Mouse (Mus musculus) embryonic facial prominence, embryonic 11.5 days (tissue): ENCODE results near the gene Sh2d5. TPM values are rescaled to one million over a fixed set of nuclear protein-coding genes. Genes with fewer than 3 reads are reported as not detected.

Experiments
- ATAC-seq: fragments of 200-750 bp; cut with Nextera tagmentation; replicated peaks from 2 replicates; pipeline ENCODE4 v1.8.0; 2017; ENCODE audit warnings: low read depth; ENCODE audit not compliant: insufficient number of reproducible peaks, low FRiP score, low TSS enrichment
- DNase-seq: peaks from one replicate; pipeline ENCODE4 v3.0.0-alpha.2; 2015; ENCODE audit warnings: low spot score
- H3K27ac ChIP-seq: fragments of 300-500 bp; sonication (generic); replicated peaks from 2 replicates; pipeline ENCODE4 v1.5.1; 2014; ENCODE audit warnings: mild to moderate bottlenecking, low read depth, low read length, control low read depth
- H3K27me3 ChIP-seq: fragments of 300-500 bp; sonication (generic); 2 replicates; pipeline ENCODE4 v1.6.1; 2014; ENCODE audit warnings: mild to moderate bottlenecking, low read length, moderate library complexity, mixed read lengths; ENCODE audit not compliant: control insufficient read depth, insufficient read depth
- H3K36me3 ChIP-seq: fragments of 300-500 bp; sonication (generic); replicated peaks from 2 replicates; pipeline ENCODE4 v1.6.1; 2014; ENCODE audit warnings: low read depth, mild to moderate bottlenecking, low read length, moderate library complexity, mixed read lengths; ENCODE audit not compliant: control insufficient read depth, insufficient read depth
- H3K4me1 ChIP-seq: fragments of 300-500 bp; sonication (generic); 2 replicates; pipeline ENCODE4 v1.6.1; 2014; ENCODE audit warnings: low read length, mixed read lengths; ENCODE audit not compliant: control insufficient read depth, insufficient read depth
- H3K4me2 ChIP-seq: fragments of 300-500 bp; sonication (generic); 2 replicates; pipeline ENCODE4 v1.6.1; 2014; ENCODE audit warnings: low read depth, mild to moderate bottlenecking, control low read depth, low read length, moderate library complexity
- H3K4me3 ChIP-seq: fragments of 300-500 bp; sonication (generic); 2 replicates; pipeline ENCODE4 v1.5.1; 2014; ENCODE audit warnings: low read depth, low read length, control low read depth
- H3K9ac ChIP-seq: fragments of 300-500 bp; sonication (generic); replicated peaks from 2 replicates; pipeline ENCODE4 v1.6.1; 2014; ENCODE audit warnings: mild to moderate bottlenecking, control low read depth, low read length
- H3K9me3 ChIP-seq: fragments of 300-500 bp; sonication (generic); replicated peaks from 2 replicates; pipeline ENCODE4 v1.6.1; 2016; ENCODE audit warnings: mild to moderate bottlenecking, low read length, inconsistent platforms, mixed read lengths; ENCODE audit not compliant: control insufficient read depth
- WGBS: fragments of 180-500 bp; shearing (Covaris S2); extraction: QIAGEN DNeasy Blood & Tissue Kit; methylation state at CpG from one replicate; pipeline ENCODE4 v1.1.7; 2014; 5-methylcytosine and 5-hydroxymethylcytosine counted together
- polyA plus RNA-seq: library from polyadenylated mRNA; unstranded; fragments of >200 nt; fragmentation: Nextera tagmentation; extraction: Ambion mirVana; gene quantifications from 2 replicates; pipeline ENCODE4 v1.2.1, GENCODE M21; 2014

Sh2d5 gene
- polyA plus RNA-seq, 1 experiment from 2014 or later = 1.2 TPM

DNA sequence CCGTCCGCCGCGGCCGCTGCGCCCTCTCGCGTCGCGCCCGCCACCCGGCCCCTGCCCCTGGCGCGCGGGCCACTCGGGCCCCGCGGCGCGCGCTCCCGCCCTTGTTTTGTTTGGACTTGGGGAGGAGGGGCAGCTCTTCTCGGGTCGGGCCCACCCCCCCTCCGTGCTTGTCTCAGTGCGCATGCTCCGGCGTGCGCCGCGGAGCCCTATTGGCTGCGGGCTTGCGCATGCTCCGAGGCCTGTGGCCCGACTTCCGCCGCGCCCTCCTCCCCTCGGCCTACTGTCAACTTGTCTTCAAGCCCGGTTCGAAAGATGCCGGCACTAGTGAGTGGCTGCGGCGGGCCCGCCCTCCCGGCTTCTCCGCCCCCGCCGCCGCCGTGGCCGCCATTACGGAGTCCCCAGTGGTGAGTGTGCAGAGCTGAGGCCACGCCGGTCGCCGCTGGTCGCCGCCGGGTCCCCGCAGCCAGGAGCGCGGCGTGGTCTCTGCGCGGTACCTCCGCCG lies 33.3 kb upstream of the Sh2d5 start:
- Histone ChIP-seq H3K9me3 (no peaks in the 10 kb centered on the region), H3K4me2 (peak overlapping the region; percentile 68), H3K4me1 (no peaks in the 10 kb centered on the region; the same call in 1 of the 2 replicates), H3K36me3 (no peaks in the 10 kb centered on the region), H3K27me3 (no peaks in the 10 kb centered on the region), H3K4me3 (peak overlapping the region; percentile 91), H3K27ac (peak overlapping the region; percentile 97), H3K9ac (peak overlapping the region; percentile 96)
- under 1% methylated on average over 46 of the region's 68 CpGs for WGBS
- peak; percentile 93 for ATAC-seq
- peak; percentile 98 for DNase-seq

DNA sequence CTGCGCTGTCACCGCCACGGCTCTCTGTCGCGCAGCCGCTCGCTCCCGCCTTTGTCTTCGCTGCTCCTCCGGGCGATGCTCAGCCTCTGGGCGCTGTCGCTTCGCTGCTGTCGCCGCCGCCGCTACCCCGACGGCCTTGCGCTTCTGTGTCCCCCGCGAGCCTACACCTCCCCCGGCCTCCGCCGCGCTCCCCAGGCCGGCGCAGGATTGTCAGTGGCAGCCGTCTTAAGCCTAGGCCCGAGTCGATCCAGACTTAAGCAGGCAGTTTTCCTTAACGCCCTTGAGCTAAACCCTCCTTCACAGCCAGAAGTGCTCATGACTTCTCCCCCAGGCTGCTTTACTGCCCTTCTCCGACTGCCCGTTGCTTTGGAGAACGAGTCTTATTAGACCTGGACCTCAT lies 32.8 kb upstream of the Sh2d5 start:
- H3K27ac ChIP-seq = peak overlapping the region; percentile 81
- H3K9ac ChIP-seq = peak overlapping the region; percentile 96
- DNase-seq = peak; percentile 8
- ATAC-seq = 0 out of 2 replicates have a peak, but pooled peaks have one; percentile 10
- WGBS = under 1% methylated on average over 36 of the region's 36 CpGs
- peak overlapping the region; percentile 91 for H3K4me3 ChIP-seq
- H3K4me1 ChIP-seq = no peaks in the 10 kb centered on the region; the same call in 1 of the 2 replicates
- no peaks in the 10 kb centered on the region for H3K27me3 ChIP-seq
- H3K9me3 ChIP-seq = no peaks in the 10 kb centered on the region
- H3K36me3 ChIP-seq = no peaks in the 10 kb centered on the region; the same call in 1 of the 2 replicates
- H3K4me2 ChIP-seq = peak overlapping the region; percentile 51

DNA sequence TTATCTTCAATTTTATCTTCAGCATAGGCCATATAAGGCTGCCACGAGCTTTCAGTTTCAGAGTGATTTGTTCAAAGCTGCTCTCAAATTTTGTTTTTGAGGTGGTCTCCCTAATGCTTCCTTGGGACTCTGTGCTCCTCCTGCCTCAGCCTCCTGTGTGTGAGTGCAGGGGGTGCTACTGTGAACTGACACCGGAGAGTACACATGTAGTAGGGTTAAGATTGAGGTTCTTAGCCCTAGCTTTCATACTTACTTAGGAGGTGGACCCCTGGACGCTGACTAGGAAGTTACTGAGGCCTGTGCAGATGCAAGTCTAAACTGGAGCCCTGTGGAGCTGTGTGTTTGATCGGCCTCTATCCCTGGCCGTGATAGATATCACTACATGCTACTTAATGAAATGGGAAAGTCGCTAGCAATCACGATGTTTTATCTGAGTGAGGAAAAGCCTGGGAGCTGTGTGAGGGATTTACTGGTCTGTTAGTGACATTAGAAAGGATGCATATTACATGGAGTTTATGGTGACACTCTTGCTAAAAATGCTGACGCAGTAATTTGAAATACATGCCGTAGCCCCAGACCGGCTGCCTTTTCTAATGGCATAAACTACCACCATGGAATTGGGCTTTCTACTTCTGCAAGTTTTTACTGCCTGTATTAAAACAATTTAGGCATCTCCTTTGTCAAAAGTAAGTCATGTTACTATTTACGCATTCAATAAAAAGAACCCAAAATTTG lies 32.1 kb upstream of the Sh2d5 start:
- no peak for ATAC-seq
- 82% methylated on average over 11 of the region's 11 CpGs for WGBS
- Histone ChIP-seq H3K4me2 (peak overlapping the region; percentile 51), H3K9me3 (no peaks in the 10 kb centered on the region), H3K4me3 (peak overlapping the region; percentile 91), H3K27ac (no peak overlapping the region), H3K27me3 (no peaks in the 10 kb centered on the region), H3K9ac (peak overlapping the region; percentile 96), H3K4me1 (no peaks in the 10 kb centered on the region; the same call in 1 of the 2 replicates), H3K36me3 (no peaks in the 10 kb centered on the region; the same call in 1 of the 2 replicates)
- DNase-seq = no peak

- H3K9me3 ChIP-seq = no peaks in the 10 kb centered on the region
- H3K27ac ChIP-seq = no peak overlapping the region
- H3K4me3 ChIP-seq = no peak overlapping the region
- H3K4me2 ChIP-seq = no peak overlapping the region
- H3K4me1 ChIP-seq = no peaks in the 10 kb centered on the region; the same call in 1 of the 2 replicates
- ATAC-seq = no peak
- no peak overlapping the region for H3K9ac ChIP-seq
- DNase-seq = no peak
- H3K36me3 ChIP-seq = peaks cover 4% of the 10 kb centered on the region; the same call in 1 of the 2 replicates
- H3K27me3 ChIP-seq = no peaks in the 10 kb centered on the region
- WGBS = 87% methylated on average over 5 of the region's 5 CpGs
These were observed 30.9 kb upstream of the Sh2d5 start for GRCm38 (mm10) chr4:138219331-138219730.

DNA sequence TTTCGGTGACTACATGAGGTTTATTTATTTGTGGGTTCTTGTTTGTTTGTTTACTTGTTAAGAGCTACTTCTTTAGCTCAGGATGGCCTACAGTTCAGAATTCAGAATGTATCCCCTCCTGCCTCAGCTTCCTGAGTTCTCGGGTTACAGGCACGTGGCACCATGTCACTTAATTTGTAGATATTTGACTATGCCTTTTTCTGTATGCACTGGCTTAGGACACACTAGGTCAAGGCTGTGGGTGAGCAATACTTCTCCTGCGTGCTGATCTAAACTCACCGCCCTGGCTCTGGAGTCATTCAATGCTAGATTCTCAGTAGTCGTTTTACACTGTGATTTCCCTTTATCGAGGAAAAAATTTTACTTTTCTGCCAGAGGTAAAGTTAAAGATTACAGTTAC lies 29.4 kb upstream of the Sh2d5 start:
- H3K36me3 ChIP-seq = peaks cover 4% of the 10 kb centered on the region
- ATAC-seq = no peak
- H3K27ac ChIP-seq = no peak overlapping the region
- no peaks in the 10 kb centered on the region for H3K9me3 ChIP-seq
- no peaks in the 10 kb centered on the region for H3K27me3 ChIP-seq
- no peak overlapping the region for H3K4me3 ChIP-seq
- DNase-seq = no peak
- 82% methylated on average over 7 of the region's 7 CpGs for WGBS
- no peak overlapping the region for H3K4me2 ChIP-seq
- H3K4me1 ChIP-seq = no peaks in the 10 kb centered on the region; the same call in 1 of the 2 replicates
- H3K9ac ChIP-seq = no peak overlapping the region

- Histone ChIP-seq H3K9ac (no peak overlapping the region), H3K4me2 (no peak overlapping the region), H3K27me3 (no peaks in the 10 kb centered on the region), H3K4me1 (no peaks in the 10 kb centered on the region; the same call in 1 of the 2 replicates), H3K27ac (no peak overlapping the region), H3K4me3 (no peak overlapping the region), H3K9me3 (no peaks in the 10 kb centered on the region), H3K36me3 (peaks cover 9% of the 10 kb centered on the region)
- ATAC-seq = no peak
- 91% methylated on average over 5 of the region's 5 CpGs for WGBS
- no peak for DNase-seq
These were observed 28.8 kb upstream of the Sh2d5 start for GRCm38 (mm10) chr4:138221406-138221805.

DNA sequence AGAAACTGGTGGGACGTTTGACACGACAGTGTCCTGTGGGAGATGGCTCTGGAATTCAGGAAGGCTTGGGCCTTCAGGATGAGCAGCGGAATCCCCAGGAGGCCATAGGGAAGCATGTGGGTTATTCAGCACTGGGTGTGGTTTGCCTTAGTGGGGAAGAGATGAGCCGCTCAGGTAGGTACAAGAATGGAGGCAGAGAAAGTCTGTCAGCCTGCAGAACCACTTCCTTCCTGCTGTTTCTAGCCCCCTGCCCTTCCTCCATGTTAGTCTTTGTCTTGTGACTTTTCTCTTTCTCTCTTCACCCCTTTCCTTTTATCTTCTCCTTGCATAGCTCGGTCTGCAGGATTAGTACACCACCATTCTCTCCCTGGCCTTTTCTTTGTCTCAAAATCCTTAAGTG lies 27.8 kb upstream of the Sh2d5 start:
- Histone ChIP-seq H3K4me2 (no peak overlapping the region), H3K27ac (no peak overlapping the region), H3K9me3 (no peaks in the 10 kb centered on the region), H3K4me3 (no peak overlapping the region), H3K36me3 (peaks cover 9% of the 10 kb centered on the region), H3K9ac (no peak overlapping the region), H3K4me1 (no peaks in the 10 kb centered on the region; the same call in 1 of the 2 replicates), H3K27me3 (no peaks in the 10 kb centered on the region)
- WGBS = 90% methylated on average over 5 of the region's 5 CpGs
- DNase-seq (no peak), ATAC-seq (no peak)

DNA sequence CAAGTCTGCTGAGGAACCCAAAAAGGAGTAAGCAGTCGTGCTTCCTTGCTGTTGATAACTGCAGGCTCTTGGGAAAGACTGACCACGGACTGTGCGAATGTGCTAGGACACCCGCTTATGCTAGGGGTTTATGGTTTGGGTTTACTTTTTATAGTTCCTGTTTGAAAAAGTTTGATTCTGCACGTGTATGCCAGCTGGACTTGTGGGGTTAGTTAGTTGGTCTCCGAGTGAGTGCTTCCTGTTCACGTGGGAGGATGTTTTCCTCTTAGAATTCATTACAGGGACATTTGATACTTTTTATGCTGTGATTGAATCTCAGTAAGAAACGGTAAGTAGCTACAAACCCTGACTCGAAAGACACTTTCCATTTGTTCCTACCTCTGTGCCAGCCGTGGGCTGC lies 26.6 kb upstream of the Sh2d5 start:
- WGBS = 83% methylated on average over 10 of the region's 10 CpGs

More for the DNA sequence above, 26.6 kb upstream of the Sh2d5 start:
- Histone ChIP-seq H3K9ac (no peak overlapping the region), H3K27me3 (no peaks in the 10 kb centered on the region), H3K4me2 (no peak overlapping the region), H3K27ac (no peak overlapping the region), H3K36me3 (peaks cover 18% of the 10 kb centered on the region), H3K9me3 (no peaks in the 10 kb centered on the region), H3K4me3 (no peak overlapping the region), H3K4me1 (no peaks in the 10 kb centered on the region)
- DNase-seq (no peak), ATAC-seq (no peak)
